Mouse (Mus musculus) midbrain, embryonic 11.5 days (tissue): ENCODE data around the gene Acap1. TPM values are rescaled to one million over a fixed set of nuclear protein-coding genes. Genes with fewer than 3 reads are reported as not detected.
A peak's percentile ranks its signal among the peaks of the same experiment; 100 is the strongest.

Experiments
- ATAC-seq: fragments of 200-750 bp; cut with Nextera tagmentation; 2 replicates; pipeline ENCODE4 v1.8.0; 2017; ENCODE audit warnings: moderate TSS enrichment, moderate library complexity; ENCODE audit not compliant: low FRiP score
- DNase-seq: peaks from one replicate; pipeline ENCODE4 v3.0.0; 2015; ENCODE audit warnings: low spot score; ENCODE audit errors: missing footprints
- H3K27ac ChIP-seq: fragments of 300-500 bp; sonication (generic); 2 replicates; pipeline ENCODE4 v1.5.1; 2014; ENCODE audit warnings: low read depth, low read length
- H3K27me3 ChIP-seq: fragments of 300-500 bp; sonication (generic); 2 replicates; pipeline ENCODE4 v1.6.1; 2014; ENCODE audit warnings: mild to moderate bottlenecking, low read length, moderate library complexity, mixed read lengths; ENCODE audit not compliant: control insufficient read depth, insufficient read depth
- H3K36me3 ChIP-seq: fragments of 300-500 bp; sonication (generic); 2 replicates; pipeline ENCODE4 v1.6.1; 2014; ENCODE audit warnings: mild to moderate bottlenecking, low read length, moderate library complexity, mixed read lengths; ENCODE audit not compliant: control insufficient read depth, insufficient read depth
- H3K4me1 ChIP-seq: fragments of 300-500 bp; sonication (generic); 2 replicates; pipeline ENCODE4 v1.6.1; 2014; ENCODE audit warnings: low read length; ENCODE audit not compliant: control insufficient read depth, insufficient read depth
- H3K4me2 ChIP-seq: fragments of 300-500 bp; sonication (generic); 2 replicates; pipeline ENCODE4 v1.6.1; 2014; ENCODE audit warnings: mild to moderate bottlenecking, moderate library complexity
- H3K4me3 ChIP-seq: fragments of 300-500 bp; sonication (generic); 2 replicates; pipeline ENCODE4 v1.5.1; 2014; ENCODE audit warnings: low read depth, low read length
- H3K9ac ChIP-seq: fragments of 300-500 bp; sonication (generic); 2 replicates; pipeline ENCODE4 v1.6.1; 2014; ENCODE audit warnings: low read length
- H3K9me3 ChIP-seq: fragments of 300-500 bp; sonication (generic); 2 replicates; pipeline ENCODE4 v1.6.1; 2016; ENCODE audit warnings: low read length; ENCODE audit not compliant: control insufficient read depth
- WGBS: fragments of 180-500 bp; shearing (Covaris S2); extraction: QIAGEN DNeasy Blood & Tissue Kit; methylation state at CpG from one replicate; pipeline ENCODE4 v1.1.7; 2014; 5-methylcytosine and 5-hydroxymethylcytosine counted together
- polyA plus RNA-seq: library from polyadenylated mRNA; unstranded; fragments of >200 nt; fragmentation: Nextera tagmentation; extraction: Ambion mirVana; gene quantifications from 2 replicates; pipeline ENCODE4 v1.2.1, GENCODE M21; 2014

The Acap1 gene
- polyA plus RNA-seq, 1 experiment from 2014 or later, result 0.36 TPM

DNA sequence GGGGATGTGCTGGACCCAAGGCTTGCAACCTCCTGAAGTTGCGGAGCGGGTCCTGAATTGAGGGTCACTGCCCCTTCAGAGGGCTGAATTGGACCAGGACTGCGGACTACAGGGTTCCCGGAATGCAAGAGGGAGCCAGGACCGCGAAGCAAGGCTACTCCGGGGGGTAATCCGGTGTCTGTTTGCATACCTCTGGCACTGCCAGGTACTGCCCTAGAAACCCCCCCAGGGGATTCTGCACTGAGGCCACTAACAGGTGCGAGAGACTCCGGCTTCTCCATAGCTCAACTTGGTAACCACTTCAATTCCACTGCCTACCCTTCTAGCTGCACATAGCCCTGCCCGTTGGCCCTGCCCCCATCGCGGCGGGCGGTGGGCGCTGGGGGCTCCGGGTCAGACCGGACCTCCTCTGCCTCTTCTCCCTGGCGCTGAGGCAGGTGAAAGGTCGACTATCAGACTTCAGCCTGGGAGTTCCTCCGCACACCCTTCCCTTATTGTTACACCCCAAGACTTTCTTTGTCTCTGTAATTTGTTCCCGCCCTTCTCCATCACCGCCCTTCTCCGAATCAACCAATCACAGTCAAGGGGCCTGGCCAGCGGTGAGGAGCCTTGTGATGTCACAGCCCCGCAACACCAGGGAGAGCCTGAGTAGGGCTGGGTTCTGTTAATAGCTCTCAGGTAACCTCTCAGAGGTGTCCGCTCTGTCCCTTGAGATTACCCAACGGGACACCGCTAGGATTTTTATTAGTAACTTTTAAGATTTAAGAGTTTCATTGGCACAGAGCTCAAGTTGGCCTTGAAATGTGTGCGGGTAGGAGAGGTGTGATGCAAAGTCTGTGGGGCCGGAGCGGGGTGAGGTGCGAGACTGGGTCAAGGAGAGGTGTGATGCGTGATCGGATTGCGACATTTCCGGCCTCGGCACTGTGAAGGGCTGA, 5.4 kb upstream of the Acap1 start, which contains the start of the genes 2810408A11Rik and Neurl4:
Gene 2810408A11Rik (minus strand): TSS at position 517 of the 935 bp plus-strand sequence.
Gene Neurl4 (plus strand): TSS at position 602 of the 935 bp plus-strand sequence.
- Histone ChIP-seq H3K4me1 (peaks cover 22% of the 10 kb centered on the region), H3K9ac (peak within 1 kb of the TSS; percentile 95), H3K27ac (peak within 1 kb of the TSS; percentile 86), H3K27me3 (no peaks in the 10 kb centered on the region), H3K36me3 (peaks cover 10% of the 10 kb centered on the region), H3K4me2 (peak within 1 kb of the TSS; percentile 99), H3K4me3 (peak within 1 kb of the TSS; percentile 98), H3K9me3 (no peaks in the 10 kb centered on the region)
- peak; percentile 93 for ATAC-seq
- DNase-seq, result peak; percentile 98
- WGBS, result under 1% methylated on average over 38 of the region's 38 CpGs

DNA sequence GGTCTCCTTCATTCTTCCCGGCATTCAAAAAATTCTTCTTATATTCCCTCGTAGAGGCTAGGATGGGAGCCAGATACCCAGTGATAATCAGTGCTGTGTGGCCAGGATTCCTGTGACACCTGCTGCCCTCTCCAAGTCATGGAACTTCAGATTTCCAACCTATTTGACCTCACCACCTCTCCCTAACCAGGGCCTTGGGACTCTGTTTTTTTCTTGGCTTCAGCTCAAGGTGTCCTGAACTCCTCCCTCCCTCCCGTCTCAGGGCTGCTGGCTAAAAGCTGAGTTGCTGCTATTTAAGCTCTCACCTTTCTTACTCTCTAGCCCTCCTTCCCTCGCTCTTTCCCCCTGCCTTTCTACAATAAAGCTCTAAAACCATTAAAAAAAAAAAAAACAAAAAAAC, 4.5 kb upstream of the Acap1 start:
- peaks cover 22% of the 10 kb centered on the region for H3K4me1 ChIP-seq
- ATAC-seq, result no peak

DNA sequence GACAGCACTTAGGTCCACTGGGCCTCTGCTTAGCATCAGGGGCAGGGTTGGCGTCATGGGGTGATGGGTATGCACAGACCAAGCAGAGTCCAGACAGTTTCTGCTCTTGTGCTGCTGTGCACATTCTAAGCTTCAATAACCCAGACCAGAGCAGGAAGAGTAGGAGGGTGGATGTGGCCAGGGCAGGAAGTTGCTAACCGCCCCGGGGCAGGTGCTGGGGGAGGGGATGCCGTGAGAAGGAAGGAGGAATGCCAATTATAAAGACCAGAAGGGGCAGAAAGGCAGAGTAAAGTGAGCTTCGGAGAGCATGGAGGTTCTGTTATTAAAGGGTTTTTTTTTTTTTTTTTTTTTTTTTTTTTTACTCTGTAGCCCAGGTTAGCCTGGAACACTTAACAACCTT, 668 bp downstream of the Acap1 start:
- Histone ChIP-seq H3K27me3 (no peaks in the 10 kb centered on the region), H3K9me3 (no peaks in the 10 kb centered on the region), H3K4me3 (no peak overlapping the region), H3K36me3 (no peaks in the 10 kb centered on the region), H3K27ac (no peak overlapping the region), H3K4me1 (peaks cover 5% of the 10 kb centered on the region), H3K9ac (no peak overlapping the region), H3K4me2 (no peak overlapping the region)
- no peak for ATAC-seq
- DNase-seq, result no peak
- WGBS, result 92% methylated on average over 5 of the region's 5 CpGs

More for the DNA sequence above, 4.5 kb upstream of the Acap1 start:
- peak; percentile 84 for DNase-seq
- peak overlapping the region; percentile 99 for H3K4me2 ChIP-seq
- peak overlapping the region; percentile 98 for H3K4me3 ChIP-seq
- H3K27me3 ChIP-seq, result no peaks in the 10 kb centered on the region
- no peak overlapping the region; the same call in 1 of the 2 replicates for H3K27ac ChIP-seq
- H3K9ac ChIP-seq, result peak overlapping the region; percentile 95
- H3K36me3 ChIP-seq, result peaks cover 7% of the 10 kb centered on the region; the same call in 1 of the 2 replicates
- H3K9me3 ChIP-seq, result no peaks in the 10 kb centered on the region
- WGBS, result 29% methylated on average over 4 of the region's 4 CpGs

DNA sequence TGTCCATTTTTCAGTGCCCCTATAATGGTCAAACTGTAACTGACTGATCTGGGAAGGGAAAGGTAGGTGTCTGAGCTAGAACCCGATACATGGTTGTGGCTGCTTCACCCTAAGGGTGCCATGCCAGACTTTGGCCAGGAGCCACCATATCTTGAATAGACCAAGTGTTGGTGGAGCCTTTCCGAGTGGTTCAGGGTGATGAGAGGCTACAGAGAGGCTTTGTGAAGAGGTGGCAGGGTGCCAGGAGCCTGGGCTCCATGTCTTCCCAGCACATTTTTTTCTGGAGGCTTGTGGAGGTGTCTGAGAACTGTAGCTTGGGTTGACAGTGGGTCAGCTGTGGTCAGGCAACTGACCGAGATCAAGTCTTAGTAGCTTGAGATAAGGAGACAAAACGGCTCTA, 3.9 kb downstream of the Acap1 start:
- 80% methylated on average over 4 of the region's 4 CpGs for whole genome bisulfite sequencing
- DNase-seq, result no peak
- H3K4me1 ChIP-seq, result no peaks in the 10 kb centered on the region
- H3K9ac ChIP-seq, result no peak overlapping the region
- H3K4me2 ChIP-seq, result no peak overlapping the region
- H3K27me3 ChIP-seq, result no peaks in the 10 kb centered on the region
- no peak overlapping the region for H3K4me3 ChIP-seq
- no peaks in the 10 kb centered on the region for H3K9me3 ChIP-seq
- ATAC-seq, result no peak
- no peaks in the 10 kb centered on the region for H3K36me3 ChIP-seq
- no peak overlapping the region for H3K27ac ChIP-seq

DNA sequence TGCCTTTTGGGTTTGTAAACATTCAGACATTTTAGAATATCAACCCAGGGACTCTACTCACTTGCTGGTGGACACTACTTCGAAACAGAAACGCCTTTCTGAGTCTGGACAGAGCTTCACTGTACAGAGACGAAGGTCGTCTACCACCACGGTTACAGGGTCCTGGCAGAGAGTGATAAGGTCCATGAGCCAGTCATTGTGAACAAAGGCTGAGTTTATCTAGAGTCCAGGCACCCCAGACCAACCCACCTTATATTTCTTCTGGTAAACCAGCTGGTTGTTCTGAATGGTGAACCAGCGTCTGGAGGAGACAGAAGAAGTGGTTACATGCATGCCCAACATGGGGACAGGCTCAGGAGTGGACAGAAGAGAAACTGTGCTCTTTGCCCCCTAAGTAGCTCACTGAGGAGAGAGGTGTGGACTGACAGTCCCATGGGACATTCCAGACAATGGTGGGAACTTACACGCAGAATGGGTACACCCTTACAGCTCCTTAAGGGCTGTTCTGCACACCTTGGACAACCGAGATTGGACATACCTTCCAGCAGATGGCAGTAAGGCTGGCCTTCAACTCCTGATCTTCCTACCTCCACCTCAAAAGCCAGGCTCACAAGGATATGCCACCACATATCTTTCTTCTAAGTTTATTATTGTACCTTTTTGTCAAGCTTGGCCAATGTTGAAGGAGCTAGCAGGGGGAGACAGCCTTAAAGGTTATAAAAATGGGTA, 8.3 kb downstream of the Acap1 start:
- ATAC-seq (no peak), DNase-seq (no peak)
- no peaks in the 10 kb centered on the region; the same call in 1 of the 2 replicates for H3K27me3 ChIP-seq
- no peak overlapping the region; the same call in none of the 2 replicates for H3K27ac ChIP-seq
- H3K9ac ChIP-seq, result no peak overlapping the region
- no peaks in the 10 kb centered on the region for H3K36me3 ChIP-seq
- H3K9me3 ChIP-seq, result no peaks in the 10 kb centered on the region
- no peaks in the 10 kb centered on the region for H3K4me1 ChIP-seq
- 76% methylated on average over 8 of the region's 8 CpGs for WGBS
- H3K4me2 ChIP-seq, result no peak overlapping the region
- H3K4me3 ChIP-seq, result no peak overlapping the region

DNA sequence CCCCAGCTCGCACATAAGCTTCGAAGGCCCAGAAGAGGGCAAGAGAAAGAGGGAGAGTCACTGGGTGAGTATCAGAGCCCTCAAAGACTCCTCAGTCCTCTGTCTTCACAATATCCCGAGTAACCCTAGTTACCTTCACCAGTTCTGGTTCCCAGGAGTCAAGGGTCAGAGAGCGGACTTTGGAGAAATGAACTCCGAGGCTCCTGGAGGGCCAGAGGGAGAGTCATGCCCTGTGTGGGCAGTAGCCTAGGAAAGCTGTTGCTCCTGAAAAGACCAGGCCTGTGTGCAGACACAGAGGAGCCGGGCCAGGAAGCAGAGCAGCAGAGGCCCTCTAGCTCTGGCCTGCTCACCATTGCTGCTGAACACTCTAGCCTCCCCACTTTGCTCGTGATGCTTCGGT, 10.7 kb downstream of the Acap1 start:
- peaks cover 3% of the 10 kb centered on the region; the same call in 1 of the 2 replicates for H3K27me3 ChIP-seq
- H3K9me3 ChIP-seq, result no peaks in the 10 kb centered on the region
- ATAC-seq, result no peak
- no peak overlapping the region for H3K27ac ChIP-seq
- DNase-seq, result no peak
- no peak overlapping the region for H3K9ac ChIP-seq
- no peaks in the 10 kb centered on the region for H3K36me3 ChIP-seq
- H3K4me1 ChIP-seq, result peaks cover 9% of the 10 kb centered on the region; the same call in 1 of the 2 replicates
- H3K4me3 ChIP-seq, result no peak overlapping the region
- 90% methylated on average over 8 of the region's 8 CpGs for WGBS
- H3K4me2 ChIP-seq, result no peak overlapping the region

DNA sequence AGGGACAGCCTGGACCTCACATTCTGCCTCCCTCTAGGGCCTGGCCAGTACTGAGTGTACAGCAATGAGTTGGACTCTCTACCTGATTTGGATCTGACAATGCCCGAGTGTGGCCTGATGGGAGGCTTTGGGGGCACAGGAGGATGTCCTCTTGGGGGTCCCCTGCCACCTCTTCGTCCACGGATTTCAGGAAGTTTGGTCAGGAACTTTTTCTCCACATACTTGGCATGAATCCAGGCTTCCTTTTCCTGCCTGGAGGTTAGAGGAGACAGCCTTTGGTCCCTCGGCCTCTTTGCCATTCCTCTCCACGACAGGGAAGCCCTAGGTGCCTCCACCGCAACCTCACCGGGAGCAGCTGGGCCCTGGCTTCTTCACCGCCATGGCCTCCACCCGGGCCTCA, 11.1 kb downstream of the Acap1 start:
- H3K4me1 ChIP-seq, result peaks cover 13% of the 10 kb centered on the region
- no peak for ATAC-seq

DNA sequence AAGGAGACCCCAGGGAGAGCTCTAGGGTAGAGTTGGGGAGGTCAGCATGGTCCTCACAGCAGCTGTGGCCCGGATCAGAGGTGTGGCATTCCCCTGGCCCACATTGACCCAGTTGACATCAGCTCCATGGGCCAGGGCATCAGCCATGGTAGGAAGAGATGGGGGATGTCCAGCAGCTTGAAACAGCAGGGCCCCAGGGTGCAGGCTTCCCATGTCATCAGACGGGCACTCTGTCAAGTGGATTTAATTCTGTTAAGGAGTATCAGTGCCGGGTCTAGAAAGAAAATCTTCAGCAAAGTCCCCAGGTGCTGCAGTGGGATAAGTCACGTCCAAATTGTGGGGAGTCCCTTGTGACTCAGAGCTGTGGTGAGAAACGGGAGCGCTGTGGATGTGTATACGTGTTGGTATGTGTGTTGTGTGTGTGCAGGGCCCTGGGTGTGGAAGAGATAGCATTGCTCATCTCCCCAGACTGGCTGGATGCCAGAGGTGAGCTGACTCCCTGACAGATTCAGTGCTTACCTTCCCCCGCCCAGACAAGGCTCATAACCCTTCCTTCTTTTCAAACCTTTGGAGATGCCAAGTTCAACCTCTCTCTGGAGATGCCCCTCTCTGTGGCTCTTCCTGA, 11.7 kb downstream of the Acap1 start:
- no peak overlapping the region for H3K4me3 ChIP-seq
- no peak for ATAC-seq
- H3K9me3 ChIP-seq, result no peaks in the 10 kb centered on the region
- no peaks in the 10 kb centered on the region for H3K36me3 ChIP-seq
- 90% methylated on average over 8 of the region's 8 CpGs for WGBS
- H3K27ac ChIP-seq, result no peak overlapping the region
- peaks cover 3% of the 10 kb centered on the region; the same call in 1 of the 2 replicates for H3K27me3 ChIP-seq
- DNase-seq, result no peak
- H3K4me2 ChIP-seq, result no peak overlapping the region
- no peak overlapping the region for H3K9ac ChIP-seq
- peaks cover 13% of the 10 kb centered on the region for H3K4me1 ChIP-seq

More for the DNA sequence above, 11.1 kb downstream of the Acap1 start:
- H3K36me3 ChIP-seq, result no peaks in the 10 kb centered on the region
- no peak for DNase-seq
- no peak overlapping the region for H3K4me2 ChIP-seq
- no peaks in the 10 kb centered on the region for H3K9me3 ChIP-seq
- peaks cover 3% of the 10 kb centered on the region; the same call in 1 of the 2 replicates for H3K27me3 ChIP-seq
- H3K9ac ChIP-seq, result no peak overlapping the region
- WGBS, result 86% methylated on average over 9 of the region's 9 CpGs
- no peak overlapping the region for H3K4me3 ChIP-seq
- H3K27ac ChIP-seq, result no peak overlapping the region
